Mouse (Mus musculus): ENCODE data around the gene Kcnip1. TPM values are rescaled to one million over a fixed set of nuclear protein-coding genes. Genes with fewer than 3 reads are reported as not detected.

Gene Kcnip1
- polyA plus RNA-seq, 1 experiment from 2014 or later: 0.27 TPM

- WGBS: 20% methylated on average over 6 of the region's 6 CpGs
- H3K36me3 ChIP-seq (ENCODE audit: insufficient read depth, low read length): no peaks in the 10 kb centered on the region
Measured at GRCm38 (mm10) chr11:33917574-33917973, 75.4 kb downstream of the Kcnip1 start.

GRCm38 (mm10) chr11:33914216-33914615, 78.7 kb downstream of the Kcnip1 start:
- Histone ChIP-seq H3K9me3 (ENCODE audit: low read length) (no peaks in the 10 kb centered on the region), H3K4me3 (ENCODE audit: low read depth, low read length) (no peak overlapping the region), H3K9ac (replicated peaks; ENCODE audit: low read depth) (no peak overlapping the region), H3K27me3 (replicated peaks; ENCODE audit: insufficient read depth, low read length) (no peaks in the 10 kb centered on the region), H3K36me3 (ENCODE audit: insufficient read depth, low read length) (no peaks in the 10 kb centered on the region), H3K27ac (ENCODE audit: low read length) (no peak overlapping the region), H3K4me2 (replicated peaks; ENCODE audit: low read depth, low read length) (no peak overlapping the region), H3K4me1 (ENCODE audit: insufficient read depth, low read depth, low read length) (no peaks in the 10 kb centered on the region)
- no peak for TF ChIP-seq CTCF (IDR thresholded peaks at IDR 0.05)
- no peak for TF ChIP-seq EP300 (IDR thresholded peaks at IDR 0.05)
- WGBS: 77% methylated on average over 12 of the region's 12 CpGs
- ATAC-seq: no peak
- DNase-seq (ENCODE audit: low spot score): no peak

More at GRCm38 (mm10) chr11:33917574-33917973, 75.4 kb downstream of the Kcnip1 start:
- DNase-seq (ENCODE audit: low spot score): peak; percentile 50
- Histone ChIP-seq H3K27me3 (replicated peaks; ENCODE audit: insufficient read depth, low read length) (no peaks in the 10 kb centered on the region), H3K4me1 (ENCODE audit: insufficient read depth, low read depth, low read length) (no peaks in the 10 kb centered on the region), H3K4me2 (replicated peaks; ENCODE audit: low read depth, low read length) (no peak overlapping the region), H3K9ac (replicated peaks; ENCODE audit: low read depth) (no peak overlapping the region), H3K4me3 (ENCODE audit: low read depth, low read length) (no peak overlapping the region), H3K9me3 (ENCODE audit: low read length) (no peaks in the 10 kb centered on the region), H3K27ac (ENCODE audit: low read length) (no peak overlapping the region)
- TF ChIP-seq CTCF (IDR thresholded peaks at IDR 0.05): peak; percentile 99
- TF ChIP-seq EP300 (IDR thresholded peaks at IDR 0.05): no peak
- no peak for ATAC-seq

- Histone ChIP-seq H3K27me3 (replicated peaks; ENCODE audit: insufficient read depth, low read length) (no peaks in the 10 kb centered on the region), H3K36me3 (ENCODE audit: insufficient read depth, low read length) (no peaks in the 10 kb centered on the region), H3K27ac (ENCODE audit: low read length) (no peak overlapping the region), H3K9ac (replicated peaks; ENCODE audit: low read depth) (no peak overlapping the region), H3K4me2 (replicated peaks; ENCODE audit: low read depth, low read length) (no peak overlapping the region), H3K4me1 (ENCODE audit: insufficient read depth, low read depth, low read length) (no peaks in the 10 kb centered on the region), H3K4me3 (ENCODE audit: low read depth, low read length) (no peak overlapping the region), H3K9me3 (ENCODE audit: low read length) (no peaks in the 10 kb centered on the region)
- ATAC-seq (no peak), DNase-seq (ENCODE audit: low spot score) (no peak)
- TF ChIP-seq CTCF (IDR thresholded peaks at IDR 0.05) (no peak), EP300 (IDR thresholded peaks at IDR 0.05) (no peak)
- WGBS: 73% methylated on average over 7 of the region's 7 CpGs
Measured at GRCm38 (mm10) chr11:33913061-33913460, 79.9 kb downstream of the Kcnip1 start.

- ATAC-seq (no peak), DNase-seq (ENCODE audit: low spot score) (no peak)
- no peaks in the 10 kb centered on the region for H3K36me3 ChIP-seq (ENCODE audit: insufficient read depth, low read length)
- no peaks in the 10 kb centered on the region for H3K4me1 ChIP-seq (ENCODE audit: insufficient read depth, low read depth, low read length)
- TF ChIP-seq EP300 (IDR thresholded peaks at IDR 0.05) (no peak), CTCF (IDR thresholded peaks at IDR 0.05) (no peak)
- no peak overlapping the region for H3K4me3 ChIP-seq (ENCODE audit: low read depth, low read length)
- H3K27me3 ChIP-seq (replicated peaks; ENCODE audit: insufficient read depth, low read length): no peaks in the 10 kb centered on the region
- H3K4me2 ChIP-seq (replicated peaks; ENCODE audit: low read depth, low read length): no peak overlapping the region
- WGBS: 0% methylated on average over 2 of the region's 2 CpGs
- no peaks in the 10 kb centered on the region for H3K9me3 ChIP-seq (ENCODE audit: low read length)
- no peak overlapping the region for H3K9ac ChIP-seq (replicated peaks; ENCODE audit: low read depth)
- no peak overlapping the region for H3K27ac ChIP-seq (ENCODE audit: low read length)
Measured at GRCm38 (mm10) chr11:33912151-33912571, 80.8 kb downstream of the Kcnip1 start.

- Histone ChIP-seq H3K4me3 (ENCODE audit: low read depth, low read length) (no peak overlapping the region), H3K36me3 (ENCODE audit: insufficient read depth, low read length) (no peaks in the 10 kb centered on the region), H3K4me1 (ENCODE audit: insufficient read depth, low read depth, low read length) (no peaks in the 10 kb centered on the region), H3K9ac (replicated peaks; ENCODE audit: low read depth) (no peak overlapping the region), H3K27me3 (replicated peaks; ENCODE audit: insufficient read depth, low read length) (no peaks in the 10 kb centered on the region), H3K27ac (ENCODE audit: low read length) (no peak overlapping the region), H3K4me2 (replicated peaks; ENCODE audit: low read depth, low read length) (no peak overlapping the region), H3K9me3 (ENCODE audit: low read length) (no peaks in the 10 kb centered on the region)
- ATAC-seq (no peak), DNase-seq (ENCODE audit: low spot score) (no peak)
- TF ChIP-seq CTCF (IDR thresholded peaks at IDR 0.05) (no peak), EP300 (IDR thresholded peaks at IDR 0.05) (no peak)
- WGBS: 59% methylated on average over 7 of the region's 7 CpGs
Measured at GRCm38 (mm10) chr11:33910982-33911381, 82.0 kb downstream of the Kcnip1 start.

- DNase-seq (ENCODE audit: low spot score): no peak
- Histone ChIP-seq H3K27ac (ENCODE audit: low read length) (no peak overlapping the region), H3K4me2 (replicated peaks; ENCODE audit: low read depth, low read length) (no peak overlapping the region), H3K4me3 (ENCODE audit: low read depth, low read length) (no peak overlapping the region), H3K36me3 (ENCODE audit: insufficient read depth, low read length) (no peaks in the 10 kb centered on the region), H3K4me1 (ENCODE audit: insufficient read depth, low read depth, low read length) (no peaks in the 10 kb centered on the region), H3K27me3 (replicated peaks; ENCODE audit: insufficient read depth, low read length) (no peaks in the 10 kb centered on the region), H3K9me3 (ENCODE audit: low read length) (no peaks in the 10 kb centered on the region), H3K9ac (replicated peaks; ENCODE audit: low read depth) (no peak overlapping the region)
- 66% methylated on average over 4 of the region's 4 CpGs for WGBS
- TF ChIP-seq EP300 (IDR thresholded peaks at IDR 0.05): no peak
- no peak for TF ChIP-seq CTCF (IDR thresholded peaks at IDR 0.05)
- ATAC-seq: no peak
Measured at GRCm38 (mm10) chr11:33908360-33909175, 84.4 kb downstream of the Kcnip1 start.

Data from lung, postnatal 0 days (tissue).